24 mouse cellular contexts compared by ENCODE assay signal in genomic region chr11:86590579-86590978, GRCm38 (mm10). TPM values are rescaled to one million over a fixed set of nuclear protein-coding genes. Genes with fewer than 3 reads are reported as not detected.
DNase-seq lines count a peak whose midpoint lies in the region; ATAC-seq and TF ChIP-seq lines count a peak whose summit lies in the region.
"Had no signal": no experiment of that assay in that cellular context is flagged by ENCODE, and none has a peak within 500 bp of the region (broad histone marks: within the 10 kb centered on the region; RNA-seq: fewer than 3 reads in every experiment).

No protein-coding gene starts in this region.

- ATAC-seq in lung, postnatal 0 days: no peak
- ATAC-seq: forebrain, embryonic 13.5 days; intestine, embryonic 16.5 days; midbrain, embryonic 13.5 days had no signal

- H3K4me1 ChIP-seq in lung, postnatal 0 days (ENCODE audit: insufficient read depth, low read depth, low read length): peaks cover 21% of the 10 kb centered on the region; the same call in 1 of the 2 replicates
- H3K4me1 ChIP-seq in lung, adult 2 months (ENCODE audit: control insufficient read depth, insufficient read depth, low read length): peaks cover 13% of the 10 kb centered on the region

- H3K9me3 ChIP-seq in lung, postnatal 0 days (ENCODE audit: low read length): no peaks in the 10 kb centered on the region
- H3K9me3 ChIP-seq: embryonic facial prominence, embryonic 13.5 days; forebrain, embryonic 13.5 days; hindbrain, embryonic 15.5 days; liver, embryonic 13.5 days; lung, embryonic 15.5 days; midbrain, embryonic 13.5 days; neural tube, embryonic 12.5 days had no signal

- no peak for TF ChIP-seq CTCF in lung, postnatal 0 days (IDR thresholded peaks at IDR 0.05)
- TF ChIP-seq CTCF in lung, adult 2 months (IDR thresholded peaks at IDR 0.05; ENCODE audit: insufficient read depth, low read length): no peak

- 0 out of 2 replicates have a peak overlapping the region, but pooled peaks have one; percentile 0 for H3K27ac ChIP-seq in lung, postnatal 0 days (ENCODE audit: low read length)
- H3K27ac ChIP-seq: embryonic facial prominence, embryonic 13.5 days; forebrain, embryonic 13.5 days; gastrocnemius, adult 2 months; hindbrain, embryonic 15.5 days; layer of hippocampus, adult 2 months; lung, embryonic 15.5 days; midbrain, embryonic 13.5 days; neural tube, embryonic 12.5 days had no signal

- no peak overlapping the region for H3K4me2 ChIP-seq in lung, postnatal 0 days (replicated peaks; ENCODE audit: low read depth, low read length)
- H3K4me2 ChIP-seq: embryonic facial prominence, embryonic 13.5 days; forebrain, embryonic 13.5 days; heart, embryonic 11.5 days; hindbrain, embryonic 15.5 days; liver, embryonic 13.5 days; lung, embryonic 15.5 days; midbrain, embryonic 13.5 days; neural tube, embryonic 12.5 days had no signal

- DNase-seq in frontal cortex, adult 2 months (ENCODE audit: extremely low spot score in 1 of 2, low spot score in 1 of 2): peak; percentile 40 to 57
- DNase-seq in frontal cortex, postnatal 14 days (ENCODE audit: low spot score in 2 of 2): no peak
- peak; percentile 75 for DNase-seq in lung, postnatal 0 days (ENCODE audit: low spot score)
- DNase-seq in lung, adult 2 months: no peak
- DNase-seq in R1 (ENCODE audit: low read depth, low spot score): peak; percentile 50
- peak; percentile 8 for DNase-seq in naive thymus-derived CD4-positive, alpha-beta T cell, adult 2 months (ENCODE audit: low read depth)
- no peak for DNase-seq in thymus, postnatal 36 days
- DNase-seq: adrenal gland, postnatal 14 days; cerebellum, adult 8-10 months; cerebellum, postnatal 36 days; embryo, embryonic 11 days; gastrocnemius, adult 2 months; kidney, postnatal 25 days; liver, embryonic 13.5 days; retina, postnatal 1 day had no signal

- H3K4me3 ChIP-seq in lung, postnatal 0 days (ENCODE audit: low read depth, low read length): no peak overlapping the region
- H3K4me3 ChIP-seq in lung, adult 2 months (replicated peaks; ENCODE audit: extremely low read depth, low read depth, low read length): no peak overlapping the region
- H3K4me3 ChIP-seq: embryonic facial prominence, embryonic 13.5 days; forebrain, embryonic 13.5 days; gastrocnemius, adult 2 months; hindbrain, embryonic 15.5 days; layer of hippocampus, adult 2 months; liver, embryonic 13.5 days; lung, embryonic 15.5 days; midbrain, embryonic 13.5 days; neural tube, embryonic 12.5 days had no signal

- no peak overlapping the region for H3K9ac ChIP-seq in lung, postnatal 0 days (replicated peaks; ENCODE audit: low read depth)
- H3K9ac ChIP-seq: embryonic facial prominence, embryonic 13.5 days; forebrain, embryonic 13.5 days; hindbrain, embryonic 15.5 days; liver, embryonic 13.5 days; lung, embryonic 15.5 days; midbrain, embryonic 13.5 days; neural tube, embryonic 12.5 days had no signal

- H3K36me3 ChIP-seq in lung, postnatal 0 days (ENCODE audit: insufficient read depth, low read length): no peaks in the 10 kb centered on the region
- H3K36me3 ChIP-seq: hindbrain, embryonic 15.5 days; lung, embryonic 15.5 days; midbrain, embryonic 13.5 days; neural tube, embryonic 12.5 days had no signal

- no peak for TF ChIP-seq POLR2A in lung, adult 2 months (IDR thresholded peaks at IDR 0.05; ENCODE audit: borderline replicate concordance, extremely low read depth, low read depth, low read length)

- 57% methylated on average over 10 of the region's 10 CpGs for WGBS in lung, postnatal 0 days
- 66% methylated on average over 10 of the region's 10 CpGs for WGBS in lung, adult 2 months

- H3K27me3 ChIP-seq in lung, postnatal 0 days (replicated peaks; ENCODE audit: insufficient read depth, low read length): no peaks in the 10 kb centered on the region
- H3K27me3 ChIP-seq: embryonic facial prominence, embryonic 13.5 days; forebrain, embryonic 13.5 days; hindbrain, embryonic 15.5 days; liver, embryonic 13.5 days; lung, embryonic 15.5 days; midbrain, embryonic 13.5 days; neural tube, embryonic 12.5 days had no signal

- no peak; the same call in 1 of the 2 replicates for TF ChIP-seq EP300 in lung, postnatal 0 days (IDR thresholded peaks at IDR 0.05)

RNA-seq across cellular contexts. Expression of gene Tubd1, which starts 45.8 kb away (rescaled TPM):
- polyA plus RNA-seq in frontal cortex, adult 2 months (2012; rRNA removed): 5.6 and 6.7 TPM in 2 replicates
- 7.3 and 7.5 TPM in 2 replicates for polyA plus RNA-seq in lung, postnatal 0 days (2015; fragmentation: Nextera tagmentation; extraction: Ambion mirVana)
- 2.6 and 4.0 TPM in 2 replicates for polyA plus RNA-seq in lung, adult 2 months (2012; rRNA removed)

RNA-seq across cellular contexts. Expression of gene Rps6kb1, which starts 46.0 kb away (rescaled TPM):
- 27.7 and 29.3 TPM in 2 replicates for polyA plus RNA-seq in frontal cortex, adult 2 months (2012; rRNA removed)
- 35.5 and 35.6 TPM in 2 replicates for polyA plus RNA-seq in lung, postnatal 0 days (2015; fragmentation: Nextera tagmentation; extraction: Ambion mirVana)
- polyA plus RNA-seq in lung, adult 2 months (2012; rRNA removed): 5.3 and 7.4 TPM in 2 replicates

Comparison
In these comparisons a context has a peak if more than half of its experiments do, and no peak if none do; other contexts are left out.
1. DNase-seq: peak in frontal cortex, adult 2 months (2 of 2), lung, postnatal 0 days (single experiment), R1 (single experiment) and naive thymus-derived CD4-positive, alpha-beta T cell, adult 2 months (single experiment); none in frontal cortex, postnatal 14 days (0 of 2), lung, adult 2 months (single experiment) and thymus, postnatal 36 days (0 of 2).